Mouse (Mus musculus): ENCODE data around the gene Xpc. TPM values are rescaled to one million over a fixed set of nuclear protein-coding genes. Genes with fewer than 3 reads are reported as not detected.

The Xpc gene
- polyA plus RNA-seq, 1 experiment from 2014 or later = 27.3 TPM

GRCm38 (mm10) chr6:91514737-91515362 is 838 bp downstream of the Xpc start:
- Histone ChIP-seq H3K27me3 (replicated peaks; ENCODE audit: low read depth, poor library complexity, severe bottlenecking) (no peaks in the 10 kb centered on the region), H3K36me3 (replicated peaks) (peaks cover 53% of the 10 kb centered on the region), H3K4me1 (peaks cover 32% of the 10 kb centered on the region), H3K4me3 (peak overlapping the region; percentile 95), H3K27ac (replicated peaks) (peak overlapping the region; percentile 94), H3K9me3 (no peaks in the 10 kb centered on the region)
- no peak for DNase-seq (ENCODE audit: low spot score)
- 36% methylated on average over 10 of the region's 10 CpGs for WGBS

- H3K9me3 ChIP-seq = no peaks in the 10 kb centered on the region
- H3K27ac ChIP-seq (replicated peaks) = no peak overlapping the region
- peaks cover 32% of the 10 kb centered on the region for H3K4me1 ChIP-seq
- H3K4me3 ChIP-seq = peak overlapping the region; percentile 95; the same call in 1 of the 2 replicates
- H3K27me3 ChIP-seq (replicated peaks; ENCODE audit: low read depth, poor library complexity, severe bottlenecking) = no peaks in the 10 kb centered on the region
- no peak for DNase-seq (ENCODE audit: low spot score)
- H3K36me3 ChIP-seq (replicated peaks) = peaks cover 53% of the 10 kb centered on the region
Observed at GRCm38 (mm10) chr6:91514135-91514534, 1.6 kb downstream of the Xpc start.

GRCm38 (mm10) chr6:91510211-91510610 is 5.5 kb downstream of the Xpc start:
- no peaks in the 10 kb centered on the region for H3K9me3 ChIP-seq
- no peak overlapping the region for H3K27ac ChIP-seq (replicated peaks)
- no peak overlapping the region for H3K4me3 ChIP-seq
- no peaks in the 10 kb centered on the region for H3K27me3 ChIP-seq (replicated peaks; ENCODE audit: low read depth, poor library complexity, severe bottlenecking)
- H3K4me1 ChIP-seq = peaks cover 14% of the 10 kb centered on the region
- WGBS = 82% methylated on average over 10 of the region's 10 CpGs
- H3K36me3 ChIP-seq (replicated peaks) = peaks cover 70% of the 10 kb centered on the region
- no peak for DNase-seq (ENCODE audit: low spot score)

- Histone ChIP-seq H3K4me1 (peaks cover 5% of the 10 kb centered on the region), H3K27ac (replicated peaks) (no peak overlapping the region), H3K36me3 (replicated peaks) (peaks cover 79% of the 10 kb centered on the region), H3K27me3 (replicated peaks; ENCODE audit: low read depth, poor library complexity, severe bottlenecking) (no peaks in the 10 kb centered on the region), H3K9me3 (no peaks in the 10 kb centered on the region), H3K4me3 (no peak overlapping the region)
- DNase-seq (ENCODE audit: low spot score) = peak; percentile 79
- WGBS = 45% methylated on average over 7 of the region's 7 CpGs
Observed at GRCm38 (mm10) chr6:91509326-91509725, 6.4 kb downstream of the Xpc start.

- H3K4me1 ChIP-seq = no peaks in the 10 kb centered on the region
- H3K27me3 ChIP-seq (replicated peaks; ENCODE audit: low read depth, poor library complexity, severe bottlenecking) = no peaks in the 10 kb centered on the region
- no peak for DNase-seq (ENCODE audit: low spot score)
- H3K4me3 ChIP-seq = no peak overlapping the region
- H3K9me3 ChIP-seq = 0 out of 2 replicates have a peak, but pooled peaks cover 2% of the 10 kb centered on the region
- H3K27ac ChIP-seq (replicated peaks) = no peak overlapping the region
- peaks cover 92% of the 10 kb centered on the region for H3K36me3 ChIP-seq (replicated peaks)
- 72% methylated on average over 3 of the region's 3 CpGs for WGBS
Observed at GRCm38 (mm10) chr6:91508041-91508440, 7.6 kb downstream of the Xpc start.

DNA sequence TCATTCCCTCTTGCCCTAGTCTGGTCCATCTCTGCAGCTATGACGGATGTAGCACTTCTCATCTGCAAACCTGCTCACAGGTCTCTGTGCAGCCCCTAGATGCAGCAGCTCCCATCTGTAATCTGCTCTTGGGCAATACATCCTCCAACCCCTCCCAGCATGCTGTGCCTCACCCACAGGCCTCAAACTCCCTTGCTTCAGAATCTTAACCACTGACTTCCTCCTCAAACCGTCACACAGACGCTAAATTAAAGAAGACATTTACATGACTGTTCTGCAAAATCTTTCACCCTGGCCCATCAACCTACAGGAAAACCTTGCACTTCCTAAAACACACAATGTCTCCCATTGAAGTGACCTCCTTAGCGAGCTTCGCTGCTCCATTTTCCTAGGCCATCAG is 9.7 kb downstream of the Xpc start:
- no peak overlapping the region for H3K4me3 ChIP-seq
- H3K27ac ChIP-seq (replicated peaks) = no peak overlapping the region
- H3K4me1 ChIP-seq = no peaks in the 10 kb centered on the region
- DNase-seq (ENCODE audit: low spot score) = no peak
- WGBS = 91% methylated on average over 5 of the region's 5 CpGs
- H3K9me3 ChIP-seq = 0 out of 2 replicates have a peak, but pooled peaks cover 2% of the 10 kb centered on the region
- peaks cover 99% of the 10 kb centered on the region for H3K36me3 ChIP-seq (replicated peaks)
- H3K27me3 ChIP-seq (replicated peaks; ENCODE audit: low read depth, poor library complexity, severe bottlenecking) = no peaks in the 10 kb centered on the region

- Histone ChIP-seq H3K27ac (replicated peaks) (no peak overlapping the region), H3K36me3 (replicated peaks) (peaks cover 100% of the 10 kb centered on the region)
- DNase-seq (ENCODE audit: low spot score) = no peak
Observed at GRCm38 (mm10) chr6:91503302-91503701, 12.4 kb downstream of the Xpc start.

GRCm38 (mm10) chr6:91494526-91494925 is 21.2 kb downstream of the Xpc start:
- Histone ChIP-seq H3K27me3 (replicated peaks; ENCODE audit: low read depth, poor library complexity, severe bottlenecking) (no peaks in the 10 kb centered on the region), H3K27ac (replicated peaks) (no peak overlapping the region), H3K4me3 (no peak overlapping the region), H3K36me3 (replicated peaks) (peaks cover 98% of the 10 kb centered on the region), H3K4me1 (0 out of 2 replicates have a peak, but pooled peaks cover 5% of the 10 kb centered on the region), H3K9me3 (no peaks in the 10 kb centered on the region)
- 91% methylated on average over 8 of the region's 8 CpGs for WGBS
- DNase-seq (ENCODE audit: low spot score) = no peak

More at GRCm38 (mm10) chr6:91503302-91503701, 12.4 kb downstream of the Xpc start:
- Histone ChIP-seq H3K9me3 (0 out of 2 replicates have a peak, but pooled peaks cover 2% of the 10 kb centered on the region), H3K27me3 (replicated peaks; ENCODE audit: low read depth, poor library complexity, severe bottlenecking) (no peaks in the 10 kb centered on the region), H3K4me3 (no peak overlapping the region), H3K4me1 (no peaks in the 10 kb centered on the region)
- 90% methylated on average over 1 of the region's 1 CpGs for WGBS

GRCm38 (mm10) chr6:91493053-91493452 is 22.6 kb downstream of the Xpc start:
- 90% methylated on average over 10 of the region's 10 CpGs for WGBS
- H3K9me3 ChIP-seq = no peaks in the 10 kb centered on the region
- H3K4me1 ChIP-seq = 0 out of 2 replicates have a peak, but pooled peaks cover 5% of the 10 kb centered on the region
- H3K27ac ChIP-seq (replicated peaks) = no peak overlapping the region
- no peaks in the 10 kb centered on the region for H3K27me3 ChIP-seq (replicated peaks; ENCODE audit: low read depth, poor library complexity, severe bottlenecking)
- peaks cover 97% of the 10 kb centered on the region for H3K36me3 ChIP-seq (replicated peaks)
- DNase-seq (ENCODE audit: low spot score) = no peak
- no peak overlapping the region for H3K4me3 ChIP-seq

- H3K4me1 ChIP-seq = 0 out of 2 replicates have a peak, but pooled peaks cover 5% of the 10 kb centered on the region
- no peaks in the 10 kb centered on the region for H3K9me3 ChIP-seq
- no peak for DNase-seq (ENCODE audit: low spot score)
- H3K27ac ChIP-seq (replicated peaks) = no peak overlapping the region
- 71% methylated on average over 6 of the region's 6 CpGs for WGBS
- no peak overlapping the region for H3K4me3 ChIP-seq
- no peaks in the 10 kb centered on the region for H3K27me3 ChIP-seq (replicated peaks; ENCODE audit: low read depth, poor library complexity, severe bottlenecking)
- peaks cover 97% of the 10 kb centered on the region for H3K36me3 ChIP-seq (replicated peaks)
Observed at GRCm38 (mm10) chr6:91491004-91491403, 24.7 kb downstream of the Xpc start.

GRCm38 (mm10) chr6:91489872-91490271 is 25.8 kb downstream of the Xpc start:
- Histone ChIP-seq H3K27ac (replicated peaks) (no peak overlapping the region), H3K27me3 (replicated peaks; ENCODE audit: low read depth, poor library complexity, severe bottlenecking) (no peaks in the 10 kb centered on the region), H3K4me1 (0 out of 2 replicates have a peak, but pooled peaks cover 5% of the 10 kb centered on the region), H3K36me3 (replicated peaks) (peaks cover 97% of the 10 kb centered on the region), H3K9me3 (no peaks in the 10 kb centered on the region), H3K4me3 (no peak overlapping the region)
- no peak for DNase-seq (ENCODE audit: low spot score)
- WGBS = 87% methylated on average over 10 of the region's 10 CpGs

GRCm38 (mm10) chr6:91488496-91489212 is 27.0 kb downstream of the Xpc start:
- Histone ChIP-seq H3K4me3 (no peak overlapping the region), H3K27me3 (replicated peaks; ENCODE audit: low read depth, poor library complexity, severe bottlenecking) (no peaks in the 10 kb centered on the region), H3K4me1 (0 out of 2 replicates have a peak, but pooled peaks cover 5% of the 10 kb centered on the region), H3K36me3 (replicated peaks) (peaks cover 99% of the 10 kb centered on the region), H3K27ac (replicated peaks) (no peak overlapping the region), H3K9me3 (no peaks in the 10 kb centered on the region)
- WGBS = 89% methylated on average over 9 of the region's 9 CpGs
- DNase-seq (ENCODE audit: low spot score) = no peak
